Mouse (Mus musculus): ENCODE measurements around the gene Dnajc17.

Dnajc17 gene

GRCm38 (mm10) chr2:119208344-119209175, at the start of gene Dnajc17, which contains the start of gene Zfyve19:
Gene Dnajc17 (minus strand): TSS chr2:119208795.
Gene Zfyve19 (plus strand): TSS chr2:119208617.
- DNase-seq, result peak; percentile 96 to 98

- no peak for DNase-seq
Observed at GRCm38 (mm10) chr2:119254976-119255375, 46.4 kb upstream of the Dnajc17 start.

- DNase-seq, result peak; percentile 90 to 92
Observed at GRCm38 (mm10) chr2:119250826-119251478, 42.4 kb upstream of the Dnajc17 start.

- DNase-seq, result no peak
Observed at GRCm38 (mm10) chr2:119250377-119250776, 41.8 kb upstream of the Dnajc17 start.

GRCm38 (mm10) chr2:119249592-119250061, 41.0 kb upstream of the Dnajc17 start:
- peak; percentile 43 to 70 for DNase-seq

- no peak for DNase-seq
Observed at GRCm38 (mm10) chr2:119247904-119248303, 39.3 kb upstream of the Dnajc17 start.

GRCm38 (mm10) chr2:119245246-119245645, 36.7 kb upstream of the Dnajc17 start:
- DNase-seq, result no peak

- DNase-seq, result peak; percentile 59 to 88
Observed at GRCm38 (mm10) chr2:119242548-119242947, 34.0 kb upstream of the Dnajc17 start.

- no peak for DNase-seq
Observed at GRCm38 (mm10) chr2:119240819-119241186, 32.2 kb upstream of the Dnajc17 start.

- DNase-seq, result peak in 1 of 2 experiments; percentile 58
Observed at GRCm38 (mm10) chr2:119240075-119240818, 31.7 kb upstream of the Dnajc17 start.

GRCm38 (mm10) chr2:119238671-119239070, 30.1 kb upstream of the Dnajc17 start:
- peak; percentile 33 to 83 for DNase-seq

- peak in 1 of 2 experiments; percentile 38 for DNase-seq
Observed at GRCm38 (mm10) chr2:119237871-119238220, 29.3 kb upstream of the Dnajc17 start.

- peak; percentile 77 to 91 for DNase-seq
Observed at GRCm38 (mm10) chr2:119237210-119237870, 28.7 kb upstream of the Dnajc17 start, which contains the start of gene Spint1. Gene Spint1 (plus strand): TSS chr2:119237362.

GRCm38 (mm10) chr2:119236682-119237209, 28.2 kb upstream of the Dnajc17 start:
- DNase-seq, result peak in 1 of 2 experiments; percentile 38

GRCm38 (mm10) chr2:119229775-119230704, 21.4 kb upstream of the Dnajc17 start, which contains the start of gene Ppp1r14d:
Gene Ppp1r14d (minus strand): TSS chr2:119229906.
- DNase-seq, result peak; percentile 60 to 71

- DNase-seq, result no peak
Observed at GRCm38 (mm10) chr2:119209176-119209507, 547 bp upstream of the Dnajc17 start.

GRCm38 (mm10) chr2:119207961-119208343, 643 bp downstream of the Dnajc17 start:
- no peak for DNase-seq

- peak in 1 of 2 experiments; percentile 44 for DNase-seq
Observed at GRCm38 (mm10) chr2:119203871-119204460, 4.6 kb downstream of the Dnajc17 start.

- peak; percentile 55 to 63 for DNase-seq
Observed at GRCm38 (mm10) chr2:119202914-119203453, 5.6 kb downstream of the Dnajc17 start.

GRCm38 (mm10) chr2:119198934-119199333, 9.7 kb downstream of the Dnajc17 start:
- peak in 1 of 2 experiments; percentile 16 for DNase-seq
